Mouse (Mus musculus): ENCODE measurements around the gene Rpl19.

Rpl19 gene

GRCm38 (mm10) chr11:98026570-98027296 is at the start of gene Rpl19:
Gene Rpl19 (plus strand): TSS chr11:98026710.
- in situ Hi-C loops (cut with MboI; ENCODE audit: low pct_unique_long_range_greater_than_20kb in 1 of 2, low sequenced_read_pairs in 2 of 2, unreplicated experiment in 1 of 2): no loop called here

GRCm38 (mm10) chr11:97977797-97978196 is 48.7 kb upstream of the Rpl19 start:
- in situ Hi-C loops (cut with MboI; ENCODE audit: low pct_unique_long_range_greater_than_20kb in 1 of 2, low sequenced_read_pairs in 2 of 2, unreplicated experiment in 1 of 2): no loop called here

GRCm38 (mm10) chr11:97978392-97978791 is 48.1 kb upstream of the Rpl19 start:
- in situ Hi-C loops (cut with MboI; ENCODE audit: low pct_unique_long_range_greater_than_20kb in 1 of 2, low sequenced_read_pairs in 2 of 2, unreplicated experiment in 1 of 2): no loop called here

- in situ Hi-C loops (cut with MboI; ENCODE audit: low pct_unique_long_range_greater_than_20kb in 1 of 2, low sequenced_read_pairs in 2 of 2, unreplicated experiment in 1 of 2): loop anchor here (10.0 kb wide), 2 partner anchors 45 to 185 kb away; partner anchors contain the start of gene Lasp1 (in 1 of the 2)
Measured at GRCm38 (mm10) chr11:97979824-97980495, 46.5 kb upstream of the Rpl19 start.

- in situ Hi-C loops (cut with MboI; ENCODE audit: low pct_unique_long_range_greater_than_20kb in 1 of 2, low sequenced_read_pairs in 2 of 2, unreplicated experiment in 1 of 2): loop anchor here (10.0 kb wide), 2 partner anchors 46 to 186 kb away; partner anchors contain the start of gene Lasp1 (in 1 of the 2)
Measured at GRCm38 (mm10) chr11:97980531-97980966, 46.0 kb upstream of the Rpl19 start.

GRCm38 (mm10) chr11:97982721-97983120 is 43.8 kb upstream of the Rpl19 start:
- in situ Hi-C loops (cut with MboI; ENCODE audit: low pct_unique_long_range_greater_than_20kb in 1 of 2, low sequenced_read_pairs in 2 of 2, unreplicated experiment in 1 of 2): loop anchor here (10.0 kb wide), 2 partner anchors 48 to 188 kb away; partner anchors contain the start of gene Lasp1 (in 1 of the 2)

GRCm38 (mm10) chr11:97983506-97983905 is 43.0 kb upstream of the Rpl19 start:
- in situ Hi-C loops (cut with MboI; ENCODE audit: low pct_unique_long_range_greater_than_20kb in 1 of 2, low sequenced_read_pairs in 2 of 2, unreplicated experiment in 1 of 2): loop anchor here (10.0 kb wide), 2 partner anchors 49 to 189 kb away; partner anchors contain the start of gene Lasp1 (in 1 of the 2)

- in situ Hi-C loops (cut with MboI; ENCODE audit: low pct_unique_long_range_greater_than_20kb in 1 of 2, low sequenced_read_pairs in 2 of 2, unreplicated experiment in 1 of 2): loop anchor here (10.0 kb wide), 2 partner anchors 49 to 189 kb away; partner anchors contain the start of gene Lasp1 (in 1 of the 2)
Measured at GRCm38 (mm10) chr11:97983983-97984382, 42.5 kb upstream of the Rpl19 start.

- in situ Hi-C loops (cut with MboI; ENCODE audit: low pct_unique_long_range_greater_than_20kb in 1 of 2, low sequenced_read_pairs in 2 of 2, unreplicated experiment in 1 of 2): loop anchor here (5.0 to 10.0 kb wide), 5 partner anchors 51 to 191 kb away; partner anchors contain the start of gene Lasp1 (in 2 of the 2)
Measured at GRCm38 (mm10) chr11:97985727-97986677, 40.5 kb upstream of the Rpl19 start, which contains the start of gene Plxdc1. Gene Plxdc1 (minus strand): TSS chr11:97986444.

- in situ Hi-C loops (cut with MboI; ENCODE audit: low pct_unique_long_range_greater_than_20kb in 1 of 2, low sequenced_read_pairs in 2 of 2, unreplicated experiment in 1 of 2): loop anchor here (5.0 to 10.0 kb wide), 5 partner anchors 52 to 192 kb away; partner anchors contain the start of gene Lasp1 (in 2 of the 2)
Measured at GRCm38 (mm10) chr11:97986738-97987465, 39.6 kb upstream of the Rpl19 start.

- in situ Hi-C loops (cut with MboI; ENCODE audit: low pct_unique_long_range_greater_than_20kb in 1 of 2, low sequenced_read_pairs in 2 of 2, unreplicated experiment in 1 of 2): loop anchor here (5.0 to 10.0 kb wide), 5 partner anchors 53 to 193 kb away; partner anchors contain the start of gene Lasp1 (in 2 of the 2)
Measured at GRCm38 (mm10) chr11:97987551-97988526, 38.7 kb upstream of the Rpl19 start.

GRCm38 (mm10) chr11:97988530-97989096 is 37.9 kb upstream of the Rpl19 start:
- in situ Hi-C loops (cut with MboI; ENCODE audit: low pct_unique_long_range_greater_than_20kb in 1 of 2, low sequenced_read_pairs in 2 of 2, unreplicated experiment in 1 of 2): loop anchor here (5.0 to 10.0 kb wide), 5 partner anchors 54 to 194 kb away; partner anchors contain the start of gene Lasp1 (in 2 of the 2)

GRCm38 (mm10) chr11:97994539-97995100 is 31.9 kb upstream of the Rpl19 start:
- in situ Hi-C loops (cut with MboI; ENCODE audit: low pct_unique_long_range_greater_than_20kb in 1 of 2, low sequenced_read_pairs in 2 of 2, unreplicated experiment in 1 of 2): no loop called here

GRCm38 (mm10) chr11:97995564-97996288 is 30.8 kb upstream of the Rpl19 start, which contains the start of gene Arl5c:
Gene Arl5c (minus strand): TSS chr11:97996181.
- in situ Hi-C loops (cut with MboI; ENCODE audit: low pct_unique_long_range_greater_than_20kb in 1 of 2, low sequenced_read_pairs in 2 of 2, unreplicated experiment in 1 of 2): no loop called here

GRCm38 (mm10) chr11:97996691-97997090 is 29.8 kb upstream of the Rpl19 start:
- in situ Hi-C loops (cut with MboI; ENCODE audit: low pct_unique_long_range_greater_than_20kb in 1 of 2, low sequenced_read_pairs in 2 of 2, unreplicated experiment in 1 of 2): no loop called here
